Mouse (Mus musculus): ENCODE data around the gene Ptpn9.
"Not testable (repeated sequence)": the region's sequence is repeated elsewhere in the genome, so short reads cannot be mapped to it uniquely, and the experiment has no call there.

The Ptpn9 gene

DNA sequence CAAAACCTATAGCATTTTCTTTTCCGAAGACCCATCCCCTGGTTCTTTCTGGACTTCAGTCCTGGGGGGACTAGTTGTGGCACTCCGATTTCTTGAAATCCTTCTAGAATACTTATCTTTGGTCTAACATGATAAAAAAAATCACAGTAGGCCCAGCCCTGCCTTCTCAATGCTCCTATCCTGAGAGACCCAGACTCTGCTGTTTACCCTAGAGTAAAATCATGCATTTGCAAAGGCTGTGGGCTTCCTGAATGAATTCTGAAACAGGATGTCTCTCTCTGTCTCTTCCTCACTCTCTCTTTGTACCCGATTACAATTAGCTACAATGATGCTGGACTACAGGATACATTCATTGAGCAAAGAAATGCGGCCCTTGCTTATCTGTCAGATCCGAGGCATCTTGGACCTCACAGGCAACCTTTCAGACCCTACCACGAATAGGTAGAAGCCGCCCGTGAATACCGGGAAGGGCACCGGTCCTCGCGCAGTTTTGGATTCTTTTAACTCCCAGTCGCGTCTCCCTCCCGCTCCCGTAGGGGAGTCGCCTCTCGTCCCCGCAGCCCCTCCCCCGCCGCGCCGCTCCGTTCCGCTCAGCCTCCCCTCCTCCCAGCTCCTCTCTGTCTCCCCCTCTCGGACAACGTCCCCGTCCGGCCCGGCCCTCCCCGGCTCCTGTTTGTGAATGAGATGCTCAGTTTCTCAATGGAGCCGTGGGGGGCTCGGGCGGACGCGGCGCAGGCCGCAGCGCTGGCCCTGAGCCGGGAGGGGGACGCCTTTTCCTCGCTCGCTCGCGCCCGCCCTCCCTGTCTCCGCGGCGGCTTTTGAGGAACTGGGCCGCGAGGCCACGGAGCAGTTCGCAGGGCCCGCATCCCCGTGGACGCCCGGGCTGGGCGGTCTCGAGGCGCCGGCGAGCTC, at the start of gene Ptpn9:
Ptpn9 (plus strand) TSS at position 638 of the 912 bp plus-strand sequence.
- peak; percentile 78 to 85 for DNase-seq

DNA sequence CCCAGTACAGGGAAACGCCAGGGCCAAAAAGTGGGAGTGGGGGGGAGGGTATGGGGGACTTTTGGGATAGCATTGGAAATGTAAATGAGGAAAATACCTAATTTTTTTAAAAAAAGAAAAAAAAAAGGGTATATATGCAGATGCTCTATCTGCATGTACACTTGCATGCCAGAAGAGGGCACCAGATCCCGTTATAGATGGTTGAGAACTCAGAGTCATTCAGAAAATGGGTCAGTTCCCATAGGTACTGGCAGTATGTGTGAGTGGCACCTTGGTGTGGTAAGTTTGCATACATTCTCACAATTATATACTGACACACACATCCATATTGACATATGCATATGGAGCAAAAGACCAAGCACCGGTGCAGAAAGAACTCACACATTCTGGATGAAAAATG, 47.2 kb upstream of the Ptpn9 start:
- DNase-seq, result not testable (repeated sequence)

DNA sequence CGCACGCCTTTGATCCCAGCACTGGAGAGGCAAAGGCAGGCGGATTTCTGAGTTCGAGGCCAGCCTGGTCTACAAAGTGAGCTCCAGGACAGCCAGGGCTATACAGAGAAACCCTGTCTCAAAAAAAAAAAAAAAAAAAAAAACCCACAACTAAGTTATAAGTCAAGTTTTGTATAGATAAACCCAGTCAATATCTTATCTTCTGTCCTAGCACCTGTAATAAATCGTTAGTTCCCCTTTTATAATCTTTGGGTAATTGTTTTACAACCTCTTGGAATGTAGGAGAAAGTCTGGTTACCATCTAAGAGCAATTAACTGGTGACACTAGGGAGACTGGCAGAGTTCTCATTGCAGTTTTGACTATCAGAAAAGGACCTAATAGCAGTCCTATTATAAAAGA, 46.0 kb upstream of the Ptpn9 start:
- DNase-seq, result not testable (repeated sequence)

DNA sequence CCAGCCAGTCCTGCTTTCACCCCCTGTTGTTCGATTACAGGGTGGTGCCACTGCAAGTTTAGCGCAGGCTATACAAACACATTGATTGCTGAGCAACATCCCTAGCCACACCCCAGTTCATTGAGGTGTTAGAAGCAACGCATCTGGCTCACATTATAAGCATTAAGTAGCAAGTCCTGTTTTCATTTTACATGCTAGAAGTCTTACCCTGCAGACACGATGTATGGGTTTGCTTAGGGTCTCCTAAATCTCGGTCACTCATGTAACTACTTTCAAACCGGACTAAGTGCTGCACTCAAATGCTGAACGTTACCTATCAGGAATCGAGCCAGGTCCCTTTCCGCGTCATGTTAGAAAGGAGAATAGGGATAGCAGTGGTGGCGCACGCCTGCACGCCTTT, 45.0 kb upstream of the Ptpn9 start:
- no peak for DNase-seq

DNA sequence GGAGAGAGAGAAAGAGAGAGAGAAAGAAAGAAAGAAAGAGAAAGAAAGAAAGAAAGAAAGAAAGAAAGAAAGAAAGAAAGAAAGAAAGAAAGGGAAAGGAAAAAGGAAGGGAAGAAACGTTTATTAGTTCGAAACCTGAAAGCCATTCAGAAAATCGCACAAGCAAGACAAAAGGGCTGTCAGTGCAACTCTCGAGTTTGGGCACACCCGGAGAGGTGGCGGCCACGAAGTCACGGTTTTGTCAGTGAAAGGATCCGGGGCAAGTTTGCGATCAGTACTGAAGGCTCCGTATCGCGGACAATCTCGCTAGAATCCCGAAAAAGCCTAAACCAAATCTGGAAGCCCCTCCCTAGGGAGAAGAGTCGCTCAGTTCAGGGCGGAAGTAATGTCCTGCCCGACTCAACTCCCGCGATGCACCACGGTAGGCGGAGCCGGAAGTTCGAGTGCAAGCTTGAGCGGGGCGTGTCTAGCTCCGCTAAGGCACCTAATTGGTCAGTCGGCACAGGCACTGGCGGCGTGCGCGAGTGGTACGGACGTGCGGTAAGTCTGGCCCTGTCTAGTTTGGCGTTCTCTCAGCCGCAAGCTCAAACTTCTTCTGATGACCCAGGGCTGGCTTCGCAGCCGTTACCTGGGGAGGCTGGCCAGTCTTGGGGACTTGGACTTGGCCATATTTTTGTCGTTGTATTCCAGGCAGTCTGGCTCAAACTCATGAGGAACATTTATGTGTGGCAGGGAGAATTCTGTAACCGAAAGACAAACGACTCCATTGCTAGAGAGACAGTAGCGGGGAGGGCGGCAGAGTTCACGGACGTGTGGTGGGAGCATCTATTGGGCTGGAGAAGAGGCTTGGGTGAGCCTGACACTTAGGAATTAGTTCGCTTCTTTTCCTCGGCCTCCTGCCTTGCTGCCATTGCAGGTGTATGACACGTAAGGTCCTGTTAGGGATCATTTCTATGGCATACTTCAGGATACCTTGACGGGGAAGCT, 44.0 kb upstream of the Ptpn9 start, which contains the start of gene Snupn:
Snupn (plus strand) TSS at position 465 of the 987 bp plus-strand sequence.
- DNase-seq, result peak; percentile 98

DNA sequence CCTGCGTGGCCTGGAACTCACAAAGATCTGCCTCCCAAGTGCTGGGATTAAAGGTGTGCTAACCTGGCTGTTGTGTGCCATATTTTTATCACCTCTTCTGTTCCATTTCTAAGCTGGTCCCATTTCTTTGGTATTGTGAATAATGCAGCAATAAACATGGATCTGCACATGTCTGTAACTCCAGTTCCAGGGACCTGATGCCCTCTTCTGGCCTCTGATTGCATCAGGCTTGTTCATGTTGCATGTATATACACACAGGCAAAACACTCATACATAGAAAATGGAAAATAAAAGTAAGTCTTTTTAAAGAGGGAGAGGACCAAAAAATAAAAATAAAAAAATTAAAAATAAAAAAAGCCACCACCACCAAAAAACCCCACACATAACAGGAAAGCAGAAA, 41.2 kb upstream of the Ptpn9 start:
- DNase-seq, result no peak

DNA sequence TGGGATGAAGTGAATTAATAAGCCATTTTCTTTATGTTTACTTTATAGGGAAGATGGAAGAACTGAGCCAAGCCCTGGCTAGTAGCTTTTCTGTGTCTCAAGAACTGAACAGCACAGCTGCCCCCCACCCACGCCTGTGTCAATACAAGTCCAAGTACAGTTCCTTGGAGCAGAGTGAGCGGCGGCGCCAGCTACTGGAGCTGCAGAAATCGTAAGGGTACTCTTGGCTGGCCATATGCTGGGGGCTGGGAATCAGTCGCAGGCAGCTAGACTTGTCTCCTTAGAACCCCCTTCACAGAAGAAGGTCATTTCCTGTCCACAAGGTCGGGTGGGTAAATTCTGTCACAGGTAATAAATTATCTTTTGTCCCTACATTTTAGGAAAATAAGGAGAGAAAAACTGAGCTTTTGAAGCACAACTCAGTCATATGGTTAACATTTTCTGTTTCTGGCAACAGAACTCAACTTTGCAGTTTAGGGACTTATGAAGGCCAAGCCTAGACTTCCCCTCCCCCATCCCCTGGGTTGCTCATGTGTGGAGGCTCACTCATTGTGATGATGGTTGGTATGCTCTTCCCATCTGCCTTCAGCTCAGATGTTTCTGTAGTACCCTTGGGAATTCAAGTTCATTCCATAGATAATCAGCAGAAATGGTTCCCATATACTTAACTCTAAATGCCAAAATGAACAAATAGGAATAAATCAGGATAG, 37.6 kb upstream of the Ptpn9 start:
- no peak for DNase-seq

DNA sequence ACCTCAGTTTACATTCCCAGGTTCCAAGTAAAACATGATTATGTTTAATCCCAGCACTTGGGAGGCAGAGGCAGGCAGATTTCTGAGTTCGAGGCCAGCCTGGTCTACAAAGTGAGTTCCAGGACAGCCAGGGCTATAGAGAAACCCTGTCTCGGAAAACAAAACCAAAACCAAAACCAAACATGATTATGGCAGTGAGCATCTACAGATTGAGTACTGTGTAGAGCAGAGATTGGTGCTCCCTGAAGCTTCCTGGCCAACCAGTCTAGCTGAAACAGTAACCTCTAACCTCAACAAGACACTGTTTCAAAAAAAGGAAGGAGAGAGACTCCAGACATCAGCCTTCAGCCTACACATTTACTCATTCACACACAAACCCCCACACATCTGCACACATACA, 36.0 kb upstream of the Ptpn9 start:
- DNase-seq, result no peak

DNA sequence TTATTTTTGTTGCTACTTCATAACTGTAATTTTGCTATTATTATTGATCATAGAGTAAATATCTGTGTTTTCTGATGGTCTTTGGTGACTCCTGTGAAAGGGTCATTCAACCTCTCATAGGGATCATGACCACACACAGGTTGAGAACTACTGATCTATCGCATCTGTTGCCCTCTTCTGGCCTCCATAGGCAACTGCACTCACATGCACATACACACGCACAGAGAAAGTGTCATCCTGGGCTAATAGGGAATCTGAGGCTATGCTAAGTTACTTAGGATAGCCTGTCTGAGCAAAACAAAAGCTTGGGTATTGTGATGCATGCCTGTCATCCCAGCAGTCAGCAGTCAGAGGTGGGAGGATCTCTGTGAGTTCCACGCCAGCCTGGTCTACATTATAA, 33.1 kb upstream of the Ptpn9 start:
- DNase-seq, result no peak

DNA sequence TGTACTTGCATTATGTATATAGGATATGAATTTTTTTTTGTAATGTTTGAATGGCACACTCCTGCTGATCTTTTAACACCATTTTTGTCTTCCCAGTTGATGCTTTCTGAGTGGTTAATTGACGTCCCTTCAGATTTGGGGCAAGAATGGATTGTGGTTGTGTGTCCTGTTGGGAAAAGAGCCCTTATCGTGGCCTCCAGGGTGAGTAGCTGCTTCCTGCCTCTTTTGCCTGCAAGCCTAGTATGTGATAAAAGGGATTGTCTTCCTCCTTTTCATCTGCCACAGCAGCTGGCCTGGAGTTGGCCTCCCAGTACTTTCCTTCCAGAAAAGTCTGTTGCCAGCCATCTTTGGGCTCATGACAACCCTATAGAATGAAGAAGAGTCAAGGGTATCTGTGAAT, 24.6 kb upstream of the Ptpn9 start:
- DNase-seq, result no peak

DNA sequence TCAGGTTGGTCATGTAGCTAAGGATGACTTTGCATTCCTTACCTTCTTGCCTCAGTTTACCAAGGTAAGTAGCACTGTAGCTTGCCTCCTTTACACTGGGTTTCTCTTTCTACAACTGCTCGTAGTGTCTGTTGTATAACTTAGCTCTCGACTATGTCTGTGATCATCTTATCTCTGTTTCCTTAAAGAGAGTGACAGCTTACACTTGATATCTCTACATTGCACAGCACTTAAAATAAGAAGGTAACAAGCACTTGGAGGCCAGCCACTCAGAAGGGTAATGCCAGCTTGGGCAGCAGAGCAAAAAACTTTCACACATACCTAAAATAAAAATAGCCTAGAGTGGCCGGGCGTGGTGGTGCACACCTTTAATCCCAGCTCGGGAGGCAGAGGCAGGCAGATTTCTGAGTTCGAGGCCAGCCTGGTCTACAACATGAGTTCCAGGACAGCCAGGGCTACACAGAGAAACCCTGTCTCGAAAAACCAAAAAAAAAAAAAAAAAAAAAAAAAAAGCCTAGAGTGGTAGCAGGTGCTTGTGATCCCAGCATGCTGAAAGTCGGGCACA, 20.7 kb upstream of the Ptpn9 start:
- DNase-seq, result no peak

DNA sequence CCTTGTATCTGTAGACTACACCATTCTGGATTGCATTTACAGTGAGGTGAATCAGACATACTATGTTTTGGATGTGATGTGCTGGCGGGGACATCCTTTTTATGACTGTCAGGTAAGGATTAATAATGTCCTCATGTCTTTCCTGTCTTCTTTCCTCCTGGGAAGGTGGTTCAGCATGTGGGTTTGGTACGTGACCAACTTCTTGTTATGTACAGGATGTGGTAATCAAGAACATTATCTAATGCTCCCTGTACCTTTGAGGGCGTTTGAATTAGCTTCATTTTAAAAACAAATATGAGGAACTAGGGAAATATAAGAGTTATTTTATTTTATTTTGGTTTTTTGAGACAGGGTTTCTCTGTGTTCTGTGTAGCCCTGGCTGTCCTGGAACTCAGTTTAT, 19.5 kb upstream of the Ptpn9 start:
- no peak for DNase-seq

DNA sequence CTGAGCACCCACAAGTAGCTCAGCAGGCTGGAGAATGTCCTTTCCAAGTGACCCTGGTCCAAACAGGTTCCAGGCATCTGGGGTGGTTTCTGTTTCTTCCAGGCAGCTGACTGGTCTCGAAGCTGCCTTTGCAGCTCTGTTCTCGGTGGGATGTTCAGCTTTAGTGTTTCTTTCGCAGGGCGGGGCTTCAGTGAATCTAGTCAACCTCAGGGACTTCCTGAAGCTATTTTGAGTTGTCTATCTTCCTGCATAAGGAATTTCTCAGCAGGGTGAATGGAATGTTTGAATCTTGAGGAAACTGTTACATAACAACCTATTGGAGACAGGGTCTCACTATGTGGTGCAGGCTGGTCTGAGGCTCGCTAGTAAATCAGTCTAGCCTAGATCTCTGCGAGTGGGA, 14.5 kb upstream of the Ptpn9 start:
- DNase-seq, result no peak

DNA sequence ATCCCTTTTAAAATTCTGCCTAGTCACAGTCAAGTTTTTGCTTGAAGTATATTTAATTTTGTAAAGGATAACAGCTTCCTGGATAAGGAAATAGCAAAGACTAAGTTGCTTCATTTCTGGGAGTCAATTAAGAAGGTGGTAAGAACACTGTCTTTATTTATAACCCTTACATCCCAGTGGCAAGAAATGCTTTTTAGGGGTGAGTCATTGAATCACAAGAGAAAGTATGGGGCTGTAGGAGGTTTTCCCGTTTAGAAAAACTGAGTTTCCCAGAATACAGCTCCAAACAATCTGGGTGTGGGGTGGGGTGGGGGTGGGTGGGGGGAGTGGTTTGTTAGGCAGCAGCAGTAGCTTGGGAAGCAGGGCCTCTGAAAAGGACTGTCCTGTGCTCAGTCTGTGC, 13.2 kb upstream of the Ptpn9 start:
- DNase-seq, result no peak

DNA sequence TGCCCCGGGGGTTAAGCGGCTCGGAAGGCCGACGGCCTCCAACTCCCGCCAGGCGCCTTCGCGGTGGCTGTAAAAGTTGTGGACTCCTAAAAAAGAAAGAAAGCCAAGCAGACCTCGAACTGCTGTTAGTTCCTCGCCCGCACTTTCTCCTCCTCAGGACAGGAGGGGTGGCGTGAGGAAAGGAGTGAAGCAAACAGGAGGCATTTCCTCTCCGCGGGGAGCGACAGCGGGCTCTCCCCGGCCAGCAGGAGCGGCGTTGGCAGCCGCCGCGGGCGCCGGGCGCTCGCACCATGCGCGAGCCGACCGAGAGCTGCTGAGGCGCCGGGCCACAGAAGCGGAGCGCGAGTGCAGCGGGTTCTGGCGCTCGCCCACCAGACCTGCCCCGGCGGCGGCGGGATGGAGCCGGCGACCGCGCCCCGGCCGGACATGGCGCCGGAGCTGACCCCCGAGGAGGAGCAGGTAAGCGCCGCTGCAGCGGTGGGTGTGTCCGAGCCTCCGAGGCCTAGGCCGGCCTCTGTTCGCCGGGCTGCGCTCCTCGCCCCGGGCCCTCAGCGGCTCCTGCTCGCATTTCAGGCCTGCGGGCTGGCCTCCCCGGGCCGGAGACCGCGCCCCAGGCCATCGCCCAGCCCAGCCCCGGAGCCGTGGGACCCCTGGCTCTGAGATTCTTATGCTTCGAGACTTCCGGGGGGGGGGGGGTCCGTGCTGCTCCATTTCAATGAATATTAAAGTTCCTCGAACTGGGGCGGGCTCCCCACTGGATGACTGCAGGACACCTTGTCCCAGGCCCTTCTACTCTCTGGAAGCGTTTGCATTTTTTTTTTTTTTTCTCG, 690 bp downstream of the Ptpn9 start:
- peak; percentile 45 to 65 for DNase-seq

DNA sequence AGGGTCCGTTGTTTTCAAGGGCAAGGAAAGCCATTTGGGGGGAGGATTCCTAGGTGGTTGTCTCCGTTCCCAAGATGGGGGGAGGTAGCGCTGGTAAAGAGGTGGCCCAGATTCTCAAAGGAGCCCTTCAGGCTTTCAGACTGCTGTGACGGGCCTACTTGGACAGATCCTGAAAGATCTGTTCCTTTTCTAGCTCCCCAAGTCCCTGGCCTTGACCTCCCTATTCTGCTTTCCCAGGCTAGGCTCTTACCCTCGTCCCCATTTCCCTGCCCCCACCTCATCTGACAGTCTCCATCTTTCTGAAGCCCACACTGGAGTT, 1.3 kb downstream of the Ptpn9 start:
- DNase-seq, result peak; percentile 9 to 11

DNA sequence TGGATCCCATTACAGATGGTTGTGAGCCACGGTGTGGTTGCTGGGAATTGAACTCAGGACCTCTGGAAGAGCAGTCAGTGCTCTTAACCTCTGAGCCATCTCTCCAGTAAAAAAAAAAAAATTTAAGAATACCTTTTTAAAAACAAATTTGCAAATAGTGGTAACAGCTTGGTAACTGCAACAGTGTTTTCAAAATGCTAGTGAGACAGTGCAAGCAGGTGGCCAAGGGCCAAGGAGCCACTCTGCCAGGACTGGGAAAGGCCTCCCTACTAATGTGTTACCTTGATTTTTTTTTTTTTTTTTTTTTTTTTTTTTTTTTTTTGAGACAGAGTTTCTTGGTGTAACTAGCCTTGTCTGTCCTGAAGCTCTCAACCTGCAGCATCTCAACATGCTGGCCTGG, 2.5 kb downstream of the Ptpn9 start:
- peak in 1 of 2 experiments; percentile 40 for DNase-seq

DNA sequence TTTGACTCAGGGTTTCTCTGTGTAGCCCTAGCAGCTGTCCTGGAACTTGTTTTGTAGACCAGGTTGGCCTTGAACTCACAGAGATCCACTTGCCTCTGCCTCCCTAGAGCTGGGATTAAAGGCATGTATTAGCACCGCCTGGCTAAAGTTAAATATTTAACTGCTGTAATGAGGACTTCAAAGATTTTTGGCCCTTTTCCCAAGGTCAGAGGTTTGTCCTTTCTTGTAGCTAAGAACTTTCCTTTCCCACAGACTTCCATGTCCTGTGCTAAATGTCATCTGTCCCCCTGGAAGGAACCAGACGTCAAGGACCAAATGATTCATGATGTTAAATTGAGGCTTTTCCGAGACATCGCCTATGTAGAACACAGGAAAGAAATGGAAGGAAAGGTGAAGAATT, 8.3 kb downstream of the Ptpn9 start:
- DNase-seq, result peak; percentile 37 to 72

DNA sequence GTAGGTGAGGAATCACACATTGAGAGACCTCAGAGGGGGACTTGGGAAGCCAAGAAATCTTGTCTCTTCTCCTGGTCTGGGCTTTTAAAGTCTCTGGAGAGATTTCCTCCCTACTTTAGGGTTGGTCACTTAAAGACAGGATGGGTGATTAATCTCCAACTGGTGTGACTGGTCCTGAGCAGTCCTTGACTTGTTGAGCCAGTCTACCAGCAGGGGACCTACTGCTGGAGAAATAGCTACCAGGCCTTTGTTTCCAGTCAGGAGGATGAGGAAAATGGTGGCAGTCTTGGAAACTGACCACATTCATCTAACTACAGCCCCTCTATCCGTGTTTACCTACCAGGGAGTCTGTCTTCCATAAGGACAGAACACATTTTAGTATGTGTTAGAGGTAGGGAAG, 17.7 kb downstream of the Ptpn9 start:
- no peak for DNase-seq

DNA sequence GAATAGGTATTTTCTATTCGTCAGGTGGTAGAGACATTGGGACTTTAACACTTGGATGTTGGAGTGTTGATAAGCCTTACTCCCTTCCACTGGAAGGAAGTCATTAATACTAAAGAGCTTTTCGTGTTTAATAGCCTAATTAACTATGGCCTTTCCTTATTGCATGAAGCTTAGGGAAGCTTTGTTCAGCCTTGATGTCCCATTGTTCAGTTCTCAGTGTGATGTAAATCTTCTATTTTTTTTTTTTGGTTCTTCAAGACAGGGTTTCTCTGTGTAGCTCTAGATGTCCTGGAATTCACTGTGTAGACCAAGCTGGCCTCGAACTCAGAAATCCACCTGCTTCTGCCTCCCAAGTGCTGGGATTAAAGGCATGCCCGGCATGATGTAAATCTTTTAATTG, 18.2 kb downstream of the Ptpn9 start:
- DNase-seq, result no peak

DNA sequence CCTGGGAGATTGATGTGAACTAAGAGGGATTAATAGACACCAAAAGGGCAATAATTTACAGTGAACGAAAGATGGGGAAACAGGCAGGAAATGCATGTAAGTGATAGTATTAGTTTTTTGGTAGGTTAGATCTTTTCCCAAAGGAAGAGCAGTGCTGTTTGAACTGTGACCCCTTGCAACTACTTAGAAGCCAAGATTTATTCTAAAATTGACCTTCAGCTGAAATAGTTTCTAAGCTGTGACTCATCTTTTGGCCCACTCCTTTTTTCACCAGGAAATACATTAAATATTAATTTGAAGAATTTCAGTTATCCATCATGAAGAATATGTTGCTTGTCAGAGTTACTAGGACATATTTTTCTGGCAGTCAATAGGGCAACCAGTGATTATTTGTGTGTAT, 19.0 kb downstream of the Ptpn9 start:
- DNase-seq, result no peak

DNA sequence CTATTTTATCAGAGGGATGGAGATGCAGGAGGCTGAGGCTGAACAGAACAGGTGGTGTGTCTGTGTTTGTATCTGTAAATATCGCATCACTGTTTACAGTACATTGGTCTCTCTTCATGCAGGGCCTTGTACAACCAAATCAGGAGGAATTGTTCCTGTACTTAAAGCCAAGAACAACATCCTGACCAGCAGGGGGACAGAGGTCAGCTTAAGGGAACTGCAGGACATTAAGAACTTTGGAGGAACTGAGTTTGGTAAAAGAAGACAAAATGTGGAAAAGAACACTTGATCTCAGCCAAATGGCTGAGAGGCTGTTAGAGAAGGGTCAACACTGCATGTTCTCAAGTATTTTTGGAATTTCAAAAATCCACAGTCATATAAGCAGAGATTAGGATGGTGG, 20.0 kb downstream of the Ptpn9 start:
- DNase-seq, result peak; percentile 45 to 56

All from kidney, adult 8-10 months (tissue).